Mouse (Mus musculus) brain, embryonic 14.5 days (tissue): ENCODE measurements at regions not wholly inside any gene's neighbourhood (a gene's known extent, or its start where the extent isn't known, plus 50 kb on each side); places are given as distances from the start of the nearest gene placed in this dataset.

ENCODE experiments used
- CTCF ChIP-seq: fragments of 200-500 bp; IDR thresholded peaks from 2 replicates; pipeline ENCODE4 v1.5.1; 2012; ENCODE audit warnings: inconsistent platforms, mild to moderate bottlenecking, moderate library complexity, borderline replicate concordance; ENCODE audit not compliant: insufficient read depth, insufficient read length; ENCODE audit errors: extremely low read depth
- POLR2A ChIP-seq: fragments of 200-500 bp; IDR thresholded peaks from 2 replicates; pipeline ENCODE4 v1.6.1; 2012; ENCODE audit warnings: mild to moderate bottlenecking, inconsistent platforms, borderline replicate concordance; ENCODE audit not compliant: poor library complexity, insufficient read depth, insufficient read length, severe bottlenecking; ENCODE audit errors: extremely low read depth

DNA sequence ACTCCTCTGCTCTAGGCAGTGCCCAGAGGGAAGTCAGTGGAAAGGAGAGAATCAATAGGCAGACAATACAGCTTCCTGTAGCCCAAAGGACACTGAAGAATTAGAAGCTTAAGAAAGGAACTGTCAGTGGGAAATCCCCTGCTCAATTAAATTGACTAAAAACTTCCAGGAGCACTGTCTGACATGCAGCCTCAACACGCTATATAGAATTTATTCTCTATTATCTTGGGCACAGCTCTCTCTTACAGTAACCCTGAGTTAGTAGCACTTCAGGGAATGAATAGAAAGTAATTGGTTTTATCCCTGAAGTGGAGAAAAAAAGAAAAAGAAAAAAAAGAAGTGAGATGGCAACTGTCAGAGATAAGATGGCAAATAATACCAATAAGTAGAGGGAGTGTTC lies 117.6 kb upstream of the Tacr1 start:
- TF ChIP-seq CTCF (no peak), POLR2A (no peak)
